ENCODE assay signal across 7 mouse cellular contexts in genomic region chr15:86007690-86008121, GRCm38 (mm10). TPM values are rescaled to one million over a fixed set of nuclear protein-coding genes. Genes with fewer than 3 reads are reported as not detected.
DNase-seq lines count a peak whose midpoint lies in the region; ATAC-seq lines count a peak whose summit lies in the region.

No protein-coding gene starts in this region.

- no peak overlapping the region for H3K9ac ChIP-seq in kidney, embryonic 15.5 days

- peak; percentile 50 for ATAC-seq in erythroid progenitor cell, adult 5-6 weeks (replicated peaks; ENCODE audit: low FRiP score, poor library complexity, severe bottlenecking)
- ATAC-seq in kidney, embryonic 15.5 days (replicated peaks; ENCODE audit: low FRiP score): peak; percentile 91

- H3K4me3 ChIP-seq in kidney, embryonic 15.5 days (replicated peaks): no peak overlapping the region; the same call in 1 of the 2 replicates

- H3K27me3 ChIP-seq in kidney, embryonic 15.5 days: no peaks in the 10 kb centered on the region
- no peaks in the 10 kb centered on the region for H3K27me3 ChIP-seq in splenic B cell, adult 2 months (ENCODE audit: control insufficient read depth, insufficient read depth, low read length, poor library complexity, severe bottlenecking)

- peaks cover 37% of the 10 kb centered on the region for H3K4me1 ChIP-seq in kidney, embryonic 15.5 days

- H3K36me3 ChIP-seq in kidney, embryonic 15.5 days: no peaks in the 10 kb centered on the region
- H3K36me3 ChIP-seq in splenic B cell, adult 2 months (ENCODE audit: control insufficient read depth, insufficient read depth, low read length, poor library complexity, severe bottlenecking): no peaks in the 10 kb centered on the region

- H3K9me3 ChIP-seq in kidney, embryonic 15.5 days (replicated peaks): no peaks in the 10 kb centered on the region

- DNase-seq in 416B (ENCODE audit: low read depth): peak; percentile 77
- peak; percentile 74 for DNase-seq in CD4-positive helper T cell, adult 2 months (ENCODE audit: low read depth, low spot score)
- peak; percentile 74 for DNase-seq in splenic B cell, adult 2 months (ENCODE audit: low read depth, low spot score)
- no peak for DNase-seq in Muller cell, postnatal 12 days (ENCODE audit: inconsistent ontology term)
- no peak for DNase-seq in adrenal gland, postnatal 4 days (ENCODE audit: low spot score in 2 of 2)

- 6% methylated on average over 6 of the region's 6 CpGs for WGBS in kidney, embryonic 15.5 days

- H3K27ac ChIP-seq in kidney, embryonic 15.5 days: peak overlapping the region; percentile 80

- H3K4me2 ChIP-seq in kidney, embryonic 15.5 days: peak overlapping the region; percentile 46

RNA-seq across cellular contexts. Expression of gene Celsr1, which starts 25.9 kb away (rescaled TPM):
- 1.1 and 1.3 TPM in 2 replicates for total RNA-seq in erythroid progenitor cell, adult 5-6 weeks (2015; ENCODE audit: low replicate concordance)
- total RNA-seq in erythroid progenitor cell, adult 5-6 weeks (2017; ENCODE audit: low replicate concordance): 0.30 and 0.39 TPM in 2 replicates
- polyA plus RNA-seq in kidney, embryonic 15.5 days (2015; fragmentation: Nextera tagmentation; extraction: Ambion mirVana): 3.7 and 3.9 TPM in 2 replicates
- 10 to 100 TPM; 11.0 to 14.8 TPM for total RNA-seq in adrenal gland, postnatal 4 days (2021)

RNA-seq across cellular contexts. Expression of gene Gramd4, which starts 49.8 kb away (rescaled TPM):
- total RNA-seq in erythroid progenitor cell, adult 5-6 weeks (2015; ENCODE audit: low replicate concordance): 10.8 and 16.8 TPM in 2 replicates
- total RNA-seq in erythroid progenitor cell, adult 5-6 weeks (2017; ENCODE audit: low replicate concordance): 18.9 and 37.5 TPM in 2 replicates
- polyA plus RNA-seq in kidney, embryonic 15.5 days (2015; fragmentation: Nextera tagmentation; extraction: Ambion mirVana): 14.1 and 17.4 TPM in 2 replicates
- total RNA-seq in adrenal gland, postnatal 4 days (2021): 10 to 100 TPM; 22.9 to 23.1 TPM

Comparison
In these comparisons a context has a peak if more than half of its experiments do, and no peak if none do; other contexts are left out.
1. DNase-seq: peak in 416B (single experiment), CD4-positive helper T cell, adult 2 months (single experiment) and splenic B cell, adult 2 months (single experiment); none in Muller cell, postnatal 12 days (single experiment) and adrenal gland, postnatal 4 days (0 of 2).
2. RNA of gene Celsr1, which starts 25.9 kb away (total RNA-seq): 11.0 to 14.8 TPM in adrenal gland, postnatal 4 days; 0.30 to 1.3 TPM in erythroid progenitor cell, adult 5-6 weeks; every median in the first group is over 4 times any median in the second.